8 mouse cellular contexts compared by ENCODE assay signal in genomic region chr3:96938738-96939137, GRCm38 (mm10). TPM values are rescaled to one million over a fixed set of nuclear protein-coding genes. Genes with fewer than 3 reads are reported as not detected.
DNase-seq lines count a peak whose midpoint lies in the region; ATAC-seq lines count a peak whose summit lies in the region.

No protein-coding gene starts in this region.

- peak; percentile 81 for DNase-seq in 416B (ENCODE audit: low read depth)
- peak; percentile 87 to 91 for DNase-seq in adrenal gland, postnatal 36 days
- DNase-seq in embryonic facial prominence, embryonic 14.5 days (ENCODE audit: low spot score): peak; percentile 93
- peak; percentile 88 for DNase-seq in neural tube, embryonic 10.5 days (ENCODE audit: extremely low spot score, low spot score)

- peak overlapping the region; percentile 16; the same call in 1 of the 2 replicates for H3K4me3 ChIP-seq in embryonic facial prominence, embryonic 14.5 days (ENCODE audit: low read depth, low read length)
- H3K4me3 ChIP-seq in heart, embryonic 11.5 days (ENCODE audit: low read depth, low read length): peak overlapping the region; percentile 19; the same call in 1 of the 2 replicates
- H3K4me3 ChIP-seq in kidney, embryonic 15.5 days (replicated peaks): peak overlapping the region; percentile 23; the same call in 1 of the 2 replicates
- H3K4me3 ChIP-seq in limb, embryonic 15.5 days: peak overlapping the region; percentile 25
- no peak overlapping the region for H3K4me3 ChIP-seq in stomach, embryonic 15.5 days (replicated peaks)

- no peak overlapping the region for H3K9ac ChIP-seq in embryonic facial prominence, embryonic 14.5 days (ENCODE audit: low read depth, low read length)
- no peak overlapping the region for H3K9ac ChIP-seq in heart, embryonic 11.5 days (ENCODE audit: low read depth, low read length)
- H3K9ac ChIP-seq in kidney, embryonic 15.5 days: no peak overlapping the region
- no peak overlapping the region for H3K9ac ChIP-seq in limb, embryonic 15.5 days
- no peak overlapping the region for H3K9ac ChIP-seq in stomach, embryonic 15.5 days

- no peaks in the 10 kb centered on the region for H3K36me3 ChIP-seq in embryonic facial prominence, embryonic 14.5 days (ENCODE audit: control insufficient read depth, insufficient read depth, low read length)
- H3K36me3 ChIP-seq in heart, embryonic 11.5 days (ENCODE audit: control insufficient read depth, insufficient read depth, low read length): no peaks in the 10 kb centered on the region
- H3K36me3 ChIP-seq in kidney, embryonic 15.5 days: no peaks in the 10 kb centered on the region
- H3K36me3 ChIP-seq in limb, embryonic 15.5 days: no peaks in the 10 kb centered on the region
- no peaks in the 10 kb centered on the region for H3K36me3 ChIP-seq in stomach, embryonic 15.5 days

- ATAC-seq in embryonic facial prominence, embryonic 14.5 days (ENCODE audit: low read depth): peak; percentile 87
- ATAC-seq in heart, embryonic 11.5 days (replicated peaks; ENCODE audit: insufficient number of reproducible peaks, low FRiP score, low TSS enrichment): no peak
- ATAC-seq in kidney, embryonic 15.5 days (replicated peaks; ENCODE audit: low FRiP score): 0 out of 2 replicates have a peak, but pooled peaks have one; percentile 61
- ATAC-seq in limb, embryonic 15.5 days (ENCODE audit: insufficient number of reproducible peaks, low FRiP score, low TSS enrichment, low read depth): peak; percentile 30; the same call in 1 of the 2 replicates
- 0 out of 2 replicates have a peak, but pooled peaks have one; percentile 60 for ATAC-seq in stomach, embryonic 15.5 days (ENCODE audit: insufficient read depth, low FRiP score, low read depth)

- H3K9me3 ChIP-seq in embryonic facial prominence, embryonic 14.5 days (ENCODE audit: control insufficient read depth, low read length): peaks cover 5% of the 10 kb centered on the region; the same call in 1 of the 2 replicates
- H3K9me3 ChIP-seq in heart, embryonic 11.5 days (replicated peaks; ENCODE audit: control insufficient read depth, low read length): 0 out of 2 replicates have a peak, but pooled peaks cover 3% of the 10 kb centered on the region
- 0 out of 2 replicates have a peak, but pooled peaks cover 3% of the 10 kb centered on the region for H3K9me3 ChIP-seq in kidney, embryonic 15.5 days (replicated peaks)
- H3K9me3 ChIP-seq in limb, embryonic 15.5 days: no peaks in the 10 kb centered on the region
- no peaks in the 10 kb centered on the region for H3K9me3 ChIP-seq in stomach, embryonic 15.5 days

- no peaks in the 10 kb centered on the region for H3K4me1 ChIP-seq in embryonic facial prominence, embryonic 14.5 days (ENCODE audit: control insufficient read depth, insufficient read depth, low read length)
- peaks cover 4% of the 10 kb centered on the region; the same call in 1 of the 2 replicates for H3K4me1 ChIP-seq in heart, embryonic 11.5 days (ENCODE audit: control insufficient read depth, insufficient read depth, low read length)
- peaks cover 10% of the 10 kb centered on the region for H3K4me1 ChIP-seq in kidney, embryonic 15.5 days
- peaks cover 3% of the 10 kb centered on the region; the same call in 1 of the 2 replicates for H3K4me1 ChIP-seq in limb, embryonic 15.5 days
- H3K4me1 ChIP-seq in stomach, embryonic 15.5 days: no peaks in the 10 kb centered on the region

- WGBS in embryonic facial prominence, embryonic 14.5 days: 11% methylated on average over 11 of the region's 11 CpGs
- 10% methylated on average over 11 of the region's 11 CpGs for WGBS in heart, embryonic 11.5 days (ENCODE audit: insufficient replicate concordance)
- 9% methylated on average over 11 of the region's 11 CpGs for WGBS in kidney, embryonic 15.5 days
- WGBS in limb, embryonic 15.5 days: 10% methylated on average over 11 of the region's 11 CpGs
- WGBS in stomach, embryonic 15.5 days: 12% methylated on average over 11 of the region's 11 CpGs

- H3K4me2 ChIP-seq in embryonic facial prominence, embryonic 14.5 days (ENCODE audit: low read depth, low read length): peak overlapping the region; percentile 41
- peak overlapping the region; percentile 39 for H3K4me2 ChIP-seq in heart, embryonic 11.5 days
- peak overlapping the region; percentile 47 for H3K4me2 ChIP-seq in kidney, embryonic 15.5 days
- peak overlapping the region; percentile 17; the same call in 1 of the 2 replicates for H3K4me2 ChIP-seq in limb, embryonic 15.5 days
- H3K4me2 ChIP-seq in stomach, embryonic 15.5 days: peak overlapping the region; percentile 42; the same call in 1 of the 2 replicates

- H3K27ac ChIP-seq in embryonic facial prominence, embryonic 14.5 days (replicated peaks; ENCODE audit: low read depth, low read length): no peak overlapping the region
- H3K27ac ChIP-seq in heart, embryonic 11.5 days (ENCODE audit: low read depth, low read length): no peak overlapping the region
- H3K27ac ChIP-seq in kidney, embryonic 15.5 days: no peak overlapping the region
- no peak overlapping the region for H3K27ac ChIP-seq in limb, embryonic 15.5 days
- H3K27ac ChIP-seq in stomach, embryonic 15.5 days: no peak overlapping the region

- no peaks in the 10 kb centered on the region for H3K27me3 ChIP-seq in embryonic facial prominence, embryonic 14.5 days (replicated peaks; ENCODE audit: control insufficient read depth, insufficient read depth, low read length)
- H3K27me3 ChIP-seq in heart, embryonic 11.5 days (ENCODE audit: control insufficient read depth, insufficient read depth, low read length): peaks cover 8% of the 10 kb centered on the region
- peaks cover 4% of the 10 kb centered on the region; the same call in 1 of the 2 replicates for H3K27me3 ChIP-seq in kidney, embryonic 15.5 days
- peaks cover 21% of the 10 kb centered on the region for H3K27me3 ChIP-seq in limb, embryonic 15.5 days
- 0 out of 2 replicates have a peak, but pooled peaks cover 4% of the 10 kb centered on the region for H3K27me3 ChIP-seq in stomach, embryonic 15.5 days (replicated peaks)

RNA-seq across cellular contexts. Expression of gene Gja8, which starts 12.9 kb away (rescaled TPM):
- total RNA-seq in adrenal gland, postnatal 36 days (2021): not detected
- not detected in 2 replicates for polyA plus RNA-seq in embryonic facial prominence, embryonic 14.5 days (2014; fragmentation: Nextera tagmentation; extraction: Ambion mirVana)
- polyA plus RNA-seq in heart, embryonic 11.5 days (2014; fragmentation: Nextera tagmentation; extraction: Ambion mirVana): not detected in 2 replicates
- polyA plus RNA-seq in kidney, embryonic 15.5 days (2015; fragmentation: Nextera tagmentation; extraction: Ambion mirVana): 0.09 and 0.18 TPM in 2 replicates
- polyA plus RNA-seq in limb, embryonic 15.5 days (2015; fragmentation: Nextera tagmentation; extraction: Ambion mirVana): not detected in 2 replicates
- polyA plus RNA-seq in stomach, embryonic 15.5 days (2015; fragmentation: Nextera tagmentation; extraction: Ambion mirVana): not detected in 2 replicates

RNA-seq across cellular contexts. Expression of gene Gpr89, which starts 33.6 kb away (rescaled TPM):
- total RNA-seq in adrenal gland, postnatal 36 days (2021): 10 to 100 TPM; 34.7 to 38.5 TPM
- polyA plus RNA-seq in embryonic facial prominence, embryonic 14.5 days (2014; fragmentation: Nextera tagmentation; extraction: Ambion mirVana): 41.0 and 47.0 TPM in 2 replicates
- 33.1 and 35.9 TPM in 2 replicates for polyA plus RNA-seq in heart, embryonic 11.5 days (2014; fragmentation: Nextera tagmentation; extraction: Ambion mirVana)
- 44.0 and 44.2 TPM in 2 replicates for polyA plus RNA-seq in kidney, embryonic 15.5 days (2015; fragmentation: Nextera tagmentation; extraction: Ambion mirVana)
- polyA plus RNA-seq in limb, embryonic 15.5 days (2015; fragmentation: Nextera tagmentation; extraction: Ambion mirVana): 40.2 and 40.5 TPM in 2 replicates
- polyA plus RNA-seq in stomach, embryonic 15.5 days (2015; fragmentation: Nextera tagmentation; extraction: Ambion mirVana): 49.9 and 52.9 TPM in 2 replicates

RNA-seq across cellular contexts. Expression of gene Gja5, which starts 34.2 kb away (rescaled TPM):
- total RNA-seq in adrenal gland, postnatal 36 days (2021): 1 to 10 TPM in 1 of 2 experiments, under 1 TPM in 1; 0.76 to 3.6 TPM
- 7.7 and 8.2 TPM in 2 replicates for polyA plus RNA-seq in embryonic facial prominence, embryonic 14.5 days (2014; fragmentation: Nextera tagmentation; extraction: Ambion mirVana)
- polyA plus RNA-seq in heart, embryonic 11.5 days (2014; fragmentation: Nextera tagmentation; extraction: Ambion mirVana): 34.7 and 65.9 TPM in 2 replicates
- polyA plus RNA-seq in kidney, embryonic 15.5 days (2015; fragmentation: Nextera tagmentation; extraction: Ambion mirVana): 24.3 and 25.1 TPM in 2 replicates
- 26.0 and 29.3 TPM in 2 replicates for polyA plus RNA-seq in limb, embryonic 15.5 days (2015; fragmentation: Nextera tagmentation; extraction: Ambion mirVana)
- 13.1 and 14.3 TPM in 2 replicates for polyA plus RNA-seq in stomach, embryonic 15.5 days (2015; fragmentation: Nextera tagmentation; extraction: Ambion mirVana)
